Mouse (Mus musculus) ES-E14 (cell line): ENCODE results near the gene Eif3i.

Source experiments
- CHD2 ChIP-seq: IDR thresholded peaks from 2 replicates; pipeline ENCODE4 v1.6.1; 2014; ENCODE audit warnings: mild to moderate bottlenecking, low read depth, low read length, inconsistent platforms
- HCFC1 ChIP-seq: IDR thresholded peaks from 2 replicates; pipeline ENCODE4 v1.6.1; 2012; ENCODE audit warnings: low read length, inconsistent platforms, borderline replicate concordance; ENCODE audit not compliant: insufficient read depth
- MAFK ChIP-seq: IDR thresholded peaks from 2 replicates; pipeline ENCODE4 v1.6.1; 2014; ENCODE audit warnings: mild to moderate bottlenecking, low read depth, low read length, inconsistent platforms; ENCODE audit not compliant: insufficient read depth
- ZC3H11A ChIP-seq: IDR thresholded peaks from 2 replicates; pipeline ENCODE4 v1.6.1; 2012; ENCODE audit warnings: low read depth, mild to moderate bottlenecking, inconsistent platforms, low read length, borderline replicate concordance
- ZNF384 ChIP-seq: IDR thresholded peaks from 2 replicates; pipeline ENCODE4 v1.6.1; 2012; ENCODE audit warnings: low read depth, low read length, inconsistent platforms

GRCm38 (mm10) chr4:129640638-129641467 lies 40.4 kb upstream of the Eif3i start, which contains the start of gene Txlna:
- TF ChIP-seq CHD2 (0 out of 2 replicates have a peak, but pooled peaks have one; percentile 49), ZC3H11A (no peak), ZNF384 (peak; percentile 86), MAFK (no peak), HCFC1 (peak; percentile 90)
